Mouse (Mus musculus): ENCODE results near the gene Tssc4.

The Tssc4 gene

GRCm38 (mm10) chr7:143068316-143068881, 650 bp upstream of the Tssc4 start:
- no peak for DNase-seq (ENCODE audit: low read depth, low spot score)

GRCm38 (mm10) chr7:143069751-143070400, 827 bp downstream of the Tssc4 start:
- no peak for DNase-seq (ENCODE audit: low read depth, low spot score)

GRCm38 (mm10) chr7:143070506-143071070, 1.5 kb downstream of the Tssc4 start:
- DNase-seq (ENCODE audit: low read depth, low spot score) = no peak

GRCm38 (mm10) chr7:143072605-143073004, 3.6 kb downstream of the Tssc4 start:
- no peak for DNase-seq (ENCODE audit: low read depth, low spot score)

- no peak for DNase-seq (ENCODE audit: low read depth, low spot score)
Measured at GRCm38 (mm10) chr7:143073086-143073485, 4.0 kb downstream of the Tssc4 start.

- no peak for DNase-seq (ENCODE audit: low read depth, low spot score)
Measured at GRCm38 (mm10) chr7:143075394-143075793, 6.3 kb downstream of the Tssc4 start.

- DNase-seq (ENCODE audit: low read depth, low spot score) = no peak
Measured at GRCm38 (mm10) chr7:143077351-143077750, 8.3 kb downstream of the Tssc4 start.

GRCm38 (mm10) chr7:143082024-143082423, 13.0 kb downstream of the Tssc4 start:
- DNase-seq (ENCODE audit: low read depth, low spot score) = no peak

- no peak for DNase-seq (ENCODE audit: low read depth, low spot score)
Measured at GRCm38 (mm10) chr7:143083708-143084107, 14.7 kb downstream of the Tssc4 start.

GRCm38 (mm10) chr7:143086366-143086765, 17.3 kb downstream of the Tssc4 start:
- DNase-seq (ENCODE audit: low read depth, low spot score) = no peak

- no peak for DNase-seq (ENCODE audit: low read depth, low spot score)
Measured at GRCm38 (mm10) chr7:143087070-143087579, 18.1 kb downstream of the Tssc4 start.

- DNase-seq (ENCODE audit: low read depth, low spot score) = no peak
Measured at GRCm38 (mm10) chr7:143093847-143094246, 24.8 kb downstream of the Tssc4 start.

- DNase-seq (ENCODE audit: low read depth, low spot score) = no peak
Measured at GRCm38 (mm10) chr7:143094592-143095553, 25.8 kb downstream of the Tssc4 start, which contains the start of gene Trpm5. Gene Trpm5, minus strand, starts transcription at chr7:143094642.

GRCm38 (mm10) chr7:143095554-143095907, 26.5 kb downstream of the Tssc4 start:
- DNase-seq (ENCODE audit: low read depth, low spot score) = no peak

- DNase-seq (ENCODE audit: low read depth, low spot score) = peak; percentile 17
Measured at GRCm38 (mm10) chr7:143100759-143101158, 31.7 kb downstream of the Tssc4 start.

- DNase-seq (ENCODE audit: low read depth, low spot score) = no peak
Measured at GRCm38 (mm10) chr7:143105258-143105897, 36.3 kb downstream of the Tssc4 start.

GRCm38 (mm10) chr7:143106062-143106461, 37.0 kb downstream of the Tssc4 start, which contains the start of gene Kcnq1:
Gene Kcnq1, plus strand, starts transcription at chr7:143106362.
- no peak for DNase-seq (ENCODE audit: low read depth, low spot score)

- no peak for DNase-seq (ENCODE audit: low read depth, low spot score)
Measured at GRCm38 (mm10) chr7:143106672-143107465, 37.8 kb downstream of the Tssc4 start.

- no peak for DNase-seq (ENCODE audit: low read depth, low spot score)
Measured at GRCm38 (mm10) chr7:143108200-143108599, 39.2 kb downstream of the Tssc4 start.

- DNase-seq (ENCODE audit: low read depth, low spot score) = no peak
Measured at GRCm38 (mm10) chr7:143108996-143109660, 40.1 kb downstream of the Tssc4 start.
